Mouse (Mus musculus) left cerebral cortex, adult 2 months (tissue): ENCODE measurements around the gene Adora2b. TPM values are rescaled to one million over a fixed set of nuclear protein-coding genes. Genes with fewer than 3 reads are reported as not detected.

ENCODE experiments used
- DNase-seq, 2 experiments: peaks; one replicate each; pipeline ENCODE4 v3.0.0; 2021 to 2022; ENCODE audit warnings: low spot score in 2 of 2, mixed read lengths in 1 of 2; ENCODE audit errors: extremely low spot score in 1 of 2
- H3K27ac ChIP-seq: fragments of 200-600 bp; 2 replicates; pipeline ENCODE4 v1.8.1; 2022
- H3K4me3 ChIP-seq: fragments of 200-600 bp; 2 replicates; pipeline ENCODE4 v1.8.1; 2022
- CTCF ChIP-seq: fragments of 200-600 bp; IDR thresholded peaks from 2 replicates; pipeline ENCODE4 v1.8.1; 2022; ENCODE audit warnings: antibody characterized with exemption, mild to moderate bottlenecking, moderate library complexity
- intact Hi-C: fragments of 180-260 bp; cut with DNase I; formaldehyde crosslinking; loops from one replicate; pipeline ENCODE4 v1.15.1; 2025
- total RNA-seq, 2 experiments: library from RNA; stranded (reverse); gene quantifications; 2 replicates each; pipeline ENCODE4 v1.2.3; 2021

Adora2b gene
- total RNA-seq, 2 experiments from 2014 or later, result 5.3 to 7.8 TPM

DNA sequence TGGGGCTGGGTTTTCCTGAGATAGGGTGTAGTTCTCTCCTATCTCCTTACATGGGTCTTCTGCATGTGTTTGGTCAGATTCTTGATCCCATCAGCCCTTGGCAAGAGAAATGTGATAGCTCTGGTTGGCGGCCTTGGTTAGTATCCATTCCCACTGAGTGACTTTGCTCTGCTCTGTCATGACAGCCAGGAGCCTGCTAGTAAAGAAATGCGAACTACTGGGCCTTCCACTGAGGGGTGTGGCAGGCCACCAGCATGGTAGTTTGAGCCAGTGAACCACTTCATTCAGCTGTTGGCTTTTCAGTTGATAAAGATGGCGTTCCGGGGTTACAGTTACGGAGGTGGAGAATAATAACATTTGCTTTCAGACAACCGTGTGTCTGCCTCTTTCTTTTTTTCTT is 50.1 kb downstream of the Adora2b start:
- no peak for TF ChIP-seq CTCF
- no peak overlapping the region for H3K27ac ChIP-seq
- no peak for DNase-seq
- intact Hi-C loops, result no loop called here
- H3K4me3 ChIP-seq, result no peak overlapping the region

DNA sequence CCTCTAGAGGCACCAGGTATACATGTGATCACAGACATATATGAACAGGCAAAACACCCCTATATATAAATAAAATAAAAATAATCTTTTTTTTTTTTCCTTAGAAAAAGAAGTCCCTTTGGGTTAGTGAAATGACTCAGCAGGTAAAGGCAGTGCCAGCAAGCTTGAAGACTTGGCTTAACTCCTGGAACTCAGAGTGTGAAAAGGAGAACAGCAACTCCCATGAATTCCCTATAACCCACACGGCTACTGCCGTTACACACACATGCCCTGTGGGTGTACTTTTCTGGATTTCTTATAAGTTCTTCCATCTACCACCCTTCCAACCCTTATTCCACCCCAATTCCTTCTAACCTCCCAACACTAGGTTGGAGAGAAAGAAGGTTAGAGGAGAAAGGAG is 57.1 kb downstream of the Adora2b start:
- no peak for TF ChIP-seq CTCF
- peak overlapping the region; percentile 63; the same call in 1 of the 2 replicates for H3K27ac ChIP-seq
- DNase-seq, result no peak
- intact Hi-C loops, result no loop called here
- no peak overlapping the region for H3K4me3 ChIP-seq

DNA sequence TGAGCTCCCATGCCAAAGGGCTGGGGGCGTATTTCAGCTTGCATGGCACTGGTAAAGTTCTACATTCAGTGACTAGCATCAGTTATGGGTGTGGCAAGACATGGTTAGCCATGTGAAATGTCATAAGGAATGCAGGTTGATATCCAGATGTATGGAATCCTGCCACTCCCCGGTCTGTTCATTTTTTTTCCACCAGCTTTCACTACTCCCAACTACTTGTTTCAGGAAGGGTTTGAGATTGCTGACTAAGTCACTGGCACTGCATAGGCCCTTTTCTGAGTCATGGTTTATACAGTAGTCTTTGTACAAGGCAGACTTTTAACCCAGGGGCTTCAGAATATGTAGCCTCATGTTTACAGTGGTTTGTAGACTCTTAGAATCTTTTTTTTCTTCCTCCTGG is 60.5 kb downstream of the Adora2b start:
- Histone ChIP-seq H3K27ac (no peak overlapping the region), H3K4me3 (no peak overlapping the region)
- no peak for DNase-seq
- intact Hi-C loops, result no loop called here
- TF ChIP-seq CTCF, result no peak

DNA sequence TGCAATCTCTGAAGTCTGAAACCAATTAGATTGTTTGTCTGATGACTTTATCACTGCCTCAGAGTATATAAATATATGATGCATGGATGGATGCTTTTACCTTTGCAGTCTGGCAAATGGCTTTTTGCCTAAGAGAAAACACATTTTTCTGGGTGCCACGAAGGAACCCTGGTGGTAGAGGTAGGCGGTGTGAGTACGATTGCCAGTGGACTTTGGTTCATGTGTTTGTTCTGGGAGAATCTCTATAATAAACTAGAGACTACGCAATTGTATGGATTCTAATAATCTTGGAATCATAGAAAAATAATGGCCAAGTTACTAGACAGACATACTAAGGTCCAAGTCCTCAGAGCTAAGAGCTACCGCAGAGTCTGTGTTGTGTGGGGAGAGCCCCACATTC is 66.2 kb downstream of the Adora2b start:
- no peak overlapping the region for H3K4me3 ChIP-seq
- no peak for TF ChIP-seq CTCF
- DNase-seq, result no peak
- H3K27ac ChIP-seq, result no peak overlapping the region
- intact Hi-C loops, result no loop called here

Other genes starting within 250 kb of the Adora2b start
- 10 to 100 TPM; 14.8 to 16.4 TPM for gene Zswim7, start 32.4 kb downstream of the Adora2b start, total RNA-seq
- 10 to 100 TPM; 86.5 to 92.0 TPM for gene Ttc19, start 32.5 kb downstream of the Adora2b start, total RNA-seq
- gene Pigl, start 209.5 kb downstream of the Adora2b start, total RNA-seq, result 1 to 10 TPM; 6.4 to 6.8 TPM
- gene Ncor1, start 209.6 kb downstream of the Adora2b start, total RNA-seq, result 100 to 1,000 TPM; 267 to 299 TPM